Mouse (Mus musculus) liver, embryonic 12.5 days (tissue): ENCODE data around the gene Tead2. TPM values are rescaled to one million over a fixed set of nuclear protein-coding genes. Genes with fewer than 3 reads are reported as not detected.

Experiments used
- ATAC-seq: fragments of 200-750 bp; cut with Nextera tagmentation; 2 replicates; pipeline ENCODE4 v1.8.0; 2017; ENCODE audit warnings: moderate number of reproducible peaks, mild to moderate bottlenecking, moderate library complexity
- H3K27ac ChIP-seq: fragments of 300-500 bp; sonication (generic); 2 replicates; pipeline ENCODE4 v1.5.1; 2016; ENCODE audit warnings: mild to moderate bottlenecking
- H3K27me3 ChIP-seq: fragments of 300-500 bp; sonication (generic); replicated peaks from 2 replicates; pipeline ENCODE4 v1.6.1; 2016; ENCODE audit warnings: mild to moderate bottlenecking, moderate library complexity
- H3K36me3 ChIP-seq: fragments of 300-500 bp; sonication (generic); 2 replicates; pipeline ENCODE4 v1.6.1; 2016; ENCODE audit warnings: mild to moderate bottlenecking, moderate library complexity
- H3K4me1 ChIP-seq: fragments of 300-500 bp; sonication (generic); 2 replicates; pipeline ENCODE4 v1.6.1; 2016
- H3K4me2 ChIP-seq: fragments of 300-500 bp; sonication (generic); 2 replicates; pipeline ENCODE4 v1.6.1; 2016; ENCODE audit warnings: mild to moderate bottlenecking, moderate library complexity
- H3K4me3 ChIP-seq: fragments of 300-500 bp; sonication (generic); 2 replicates; pipeline ENCODE4 v1.5.1; 2016; ENCODE audit warnings: mild to moderate bottlenecking, moderate library complexity
- H3K9ac ChIP-seq: fragments of 300-500 bp; sonication (generic); 2 replicates; pipeline ENCODE4 v1.6.1; 2016; ENCODE audit warnings: mild to moderate bottlenecking, moderate library complexity
- H3K9me3 ChIP-seq: fragments of 300-500 bp; sonication (generic); replicated peaks from 2 replicates; pipeline ENCODE4 v1.6.1; 2016; ENCODE audit warnings: mild to moderate bottlenecking, moderate library complexity
- WGBS: fragments of 180-500 bp; shearing (Covaris S2); methylation state at CpG from one replicate; pipeline ENCODE4 v1.1.7; 2016; ENCODE audit not compliant: insufficient replicate concordance; 5-methylcytosine and 5-hydroxymethylcytosine counted together
- polyA plus RNA-seq: library from polyadenylated mRNA; unstranded; fragments of >200 nt; fragmentation: Nextera tagmentation; extraction: Ambion mirVana; gene quantifications from 2 replicates; pipeline ENCODE4 v1.2.1, GENCODE M21; 2016

Tead2 gene
- polyA plus RNA-seq, 1 experiment from 2014 or later: 23.6 TPM

GRCm38 (mm10) chr7:45231941-45232340 is 16.4 kb downstream of the Tead2 start:
- Histone ChIP-seq H3K27ac (no peak overlapping the region), H3K27me3 (peaks cover 7% of the 10 kb centered on the region; the same call in 1 of the 2 replicates), H3K9ac (no peak overlapping the region), H3K4me1 (peaks cover 36% of the 10 kb centered on the region), H3K9me3 (no peaks in the 10 kb centered on the region), H3K4me3 (no peak overlapping the region), H3K36me3 (peaks cover 27% of the 10 kb centered on the region), H3K4me2 (no peak overlapping the region)
- ATAC-seq: no peak
- WGBS: 80% methylated on average over 11 of the region's 11 CpGs

DNA sequence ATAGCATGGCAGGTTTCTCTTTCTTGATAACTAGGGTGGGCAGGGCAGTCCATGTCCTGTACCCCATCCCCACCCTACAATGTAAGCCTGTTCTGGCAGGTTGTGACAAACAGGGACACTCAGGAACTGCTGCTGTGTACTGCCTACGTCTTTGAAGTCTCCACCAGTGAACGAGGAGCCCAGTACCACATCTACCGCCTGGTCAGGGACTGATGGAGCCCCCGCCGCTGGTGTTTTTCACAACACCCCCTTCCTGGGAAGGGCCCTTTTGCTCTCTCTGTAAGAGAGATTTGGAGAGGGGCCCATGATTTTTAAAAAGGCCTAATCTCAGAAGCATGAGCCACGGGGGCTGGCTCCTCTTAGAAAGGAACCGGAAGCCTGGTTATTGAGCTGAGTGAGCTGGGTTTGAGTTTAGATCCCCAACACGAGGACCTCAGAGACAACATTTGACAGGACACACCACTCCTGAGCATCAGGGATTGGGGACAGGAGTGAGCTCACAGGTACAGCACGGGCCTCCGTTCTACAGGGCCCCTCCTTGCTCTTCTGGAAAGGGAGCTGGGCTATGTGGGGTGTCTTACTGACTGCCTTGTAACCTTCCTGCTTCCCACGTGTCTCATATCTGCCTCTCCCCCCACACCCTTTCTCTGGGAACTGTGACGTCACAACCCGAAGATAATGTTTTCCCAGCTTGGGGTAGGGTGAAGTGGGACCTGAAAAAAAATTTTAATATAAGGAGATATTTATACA is 17.3 kb downstream of the Tead2 start:
- H3K9me3 ChIP-seq: no peaks in the 10 kb centered on the region
- 0 out of 2 replicates have a peak, but pooled peaks have one; percentile 16 for ATAC-seq
- H3K4me3 ChIP-seq: no peak overlapping the region
- peaks cover 41% of the 10 kb centered on the region for H3K4me1 ChIP-seq
- H3K27ac ChIP-seq: no peak overlapping the region
- H3K36me3 ChIP-seq: peaks cover 27% of the 10 kb centered on the region
- no peak overlapping the region for H3K4me2 ChIP-seq
- peaks cover 7% of the 10 kb centered on the region; the same call in 1 of the 2 replicates for H3K27me3 ChIP-seq
- no peak overlapping the region for H3K9ac ChIP-seq
- WGBS: 52% methylated on average over 13 of the region's 13 CpGs

DNA sequence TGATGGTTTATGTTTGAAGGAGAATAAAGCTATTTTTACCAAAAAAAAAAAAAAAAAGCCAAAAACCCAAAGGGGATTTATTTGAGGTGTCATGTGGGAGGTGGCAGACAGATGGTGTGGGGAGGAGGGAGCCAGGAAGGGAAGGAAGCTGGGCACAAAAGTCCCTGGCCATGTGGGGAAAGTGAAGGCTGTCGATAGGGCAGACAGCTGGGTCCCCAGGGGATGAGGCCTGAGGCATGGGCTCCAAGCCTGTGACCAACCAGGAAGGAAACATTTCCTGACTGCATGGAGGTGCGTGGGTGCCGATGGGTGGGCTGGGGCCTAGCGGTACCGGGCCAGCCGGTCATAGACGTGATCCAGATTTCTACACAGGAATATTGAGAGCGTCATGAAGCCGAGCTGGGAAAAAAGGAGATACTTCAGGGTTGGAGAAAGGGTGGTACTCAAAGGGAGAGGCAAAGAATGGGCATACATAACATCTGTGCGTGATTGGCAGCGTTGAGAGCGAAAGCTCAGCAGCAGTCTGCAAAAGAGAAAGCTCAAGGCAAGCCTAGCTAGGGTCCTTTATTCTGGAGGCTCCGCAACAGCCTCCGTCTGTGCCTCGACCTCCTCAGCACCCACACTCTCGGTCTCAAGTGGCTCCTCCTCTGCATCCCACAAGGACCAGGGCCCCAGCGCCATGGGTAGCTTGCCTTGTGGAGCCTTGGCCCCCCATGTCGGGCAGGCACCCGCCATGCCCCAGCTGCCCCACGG is 18.2 kb downstream of the Tead2 start:
- H3K4me2 ChIP-seq: peak overlapping the region; percentile 59
- peaks cover 7% of the 10 kb centered on the region; the same call in 1 of the 2 replicates for H3K27me3 ChIP-seq
- peaks cover 50% of the 10 kb centered on the region for H3K4me1 ChIP-seq
- WGBS: 50% methylated on average over 20 of the region's 20 CpGs
- H3K4me3 ChIP-seq: peak overlapping the region; percentile 8; the same call in 1 of the 2 replicates
- peaks cover 19% of the 10 kb centered on the region for H3K36me3 ChIP-seq
- peak overlapping the region; percentile 45 for H3K9ac ChIP-seq
- no peak overlapping the region for H3K27ac ChIP-seq
- no peaks in the 10 kb centered on the region for H3K9me3 ChIP-seq
- ATAC-seq: no peak

GRCm38 (mm10) chr7:45234333-45234841 is 18.8 kb downstream of the Tead2 start:
- H3K9me3 ChIP-seq: no peaks in the 10 kb centered on the region
- WGBS: 47% methylated on average over 29 of the region's 29 CpGs
- H3K27ac ChIP-seq: no peak overlapping the region
- H3K4me1 ChIP-seq: peaks cover 56% of the 10 kb centered on the region
- peaks cover 7% of the 10 kb centered on the region; the same call in 1 of the 2 replicates for H3K27me3 ChIP-seq
- H3K36me3 ChIP-seq: peaks cover 15% of the 10 kb centered on the region
- no peak for ATAC-seq
- peak overlapping the region; percentile 8; the same call in 1 of the 2 replicates for H3K4me3 ChIP-seq
- H3K9ac ChIP-seq: peak overlapping the region; percentile 45
- H3K4me2 ChIP-seq: peak overlapping the region; percentile 59

DNA sequence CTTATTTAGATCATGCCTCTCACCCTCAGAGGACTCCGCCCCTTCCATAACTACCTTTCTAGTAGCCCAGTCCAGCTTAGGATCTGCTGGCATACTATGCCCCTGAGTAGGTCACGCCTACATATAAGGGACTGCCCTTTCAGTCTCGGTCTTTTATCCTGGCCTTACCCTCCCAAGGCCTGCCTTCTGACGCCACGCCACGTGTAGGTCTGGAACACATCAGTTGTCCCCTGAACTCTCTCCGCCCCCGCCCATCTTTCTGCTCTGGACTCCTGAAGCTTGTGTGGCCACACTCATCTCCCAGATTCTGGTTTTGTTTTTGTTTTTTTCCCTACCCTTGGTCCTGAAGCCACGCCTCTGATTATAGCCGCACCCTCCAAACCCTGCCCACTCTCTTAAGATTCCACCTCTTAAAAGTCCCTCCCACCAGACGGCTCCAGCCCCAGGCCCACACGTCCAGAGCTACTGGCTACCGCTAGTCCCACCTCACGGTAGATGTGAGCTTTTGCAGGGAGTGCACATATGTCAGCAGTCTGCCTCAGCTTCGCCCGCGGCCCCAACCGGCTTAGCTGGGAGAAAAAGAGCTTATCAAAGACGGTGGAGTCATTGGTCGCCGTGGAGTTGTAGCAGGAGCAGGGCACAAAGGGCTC is 19.5 kb downstream of the Tead2 start:
- peaks cover 63% of the 10 kb centered on the region for H3K4me1 ChIP-seq
- peaks cover 10% of the 10 kb centered on the region; the same call in 1 of the 2 replicates for H3K27me3 ChIP-seq
- 26% methylated on average over 21 of the region's 21 CpGs for WGBS
- H3K9ac ChIP-seq: no peak overlapping the region
- H3K4me2 ChIP-seq: peak overlapping the region; percentile 59
- peak overlapping the region; percentile 21; the same call in 1 of the 2 replicates for H3K4me3 ChIP-seq
- peak; percentile 38; the same call in 1 of the 2 replicates for ATAC-seq
- no peaks in the 10 kb centered on the region for H3K9me3 ChIP-seq
- peaks cover 15% of the 10 kb centered on the region for H3K36me3 ChIP-seq
- no peak overlapping the region for H3K27ac ChIP-seq

- 0 out of 2 replicates have a peak overlapping the region, but pooled peaks have one; percentile 21 for H3K4me3 ChIP-seq
- no peak overlapping the region for H3K27ac ChIP-seq
- peaks cover 12% of the 10 kb centered on the region; the same call in 1 of the 2 replicates for H3K27me3 ChIP-seq
- WGBS: 59% methylated on average over 17 of the region's 17 CpGs
- peaks cover 15% of the 10 kb centered on the region for H3K36me3 ChIP-seq
- no peak for ATAC-seq
- H3K9ac ChIP-seq: no peak overlapping the region
- no peaks in the 10 kb centered on the region for H3K9me3 ChIP-seq
- H3K4me1 ChIP-seq: peaks cover 69% of the 10 kb centered on the region
- H3K4me2 ChIP-seq: peak overlapping the region; percentile 59
These were observed 20.2 kb downstream of the Tead2 start for GRCm38 (mm10) chr7:45235656-45236180.

GRCm38 (mm10) chr7:45237747-45238699 is 22.5 kb downstream of the Tead2 start:
- Histone ChIP-seq H3K36me3 (no peaks in the 10 kb centered on the region; the same call in 1 of the 2 replicates), H3K4me1 (peaks cover 68% of the 10 kb centered on the region), H3K4me2 (peak overlapping the region; percentile 74), H3K4me3 (peak overlapping the region; percentile 52), H3K9ac (peak overlapping the region; percentile 54), H3K27ac (peak overlapping the region; percentile 65), H3K9me3 (no peaks in the 10 kb centered on the region), H3K27me3 (peaks cover 18% of the 10 kb centered on the region; the same call in 1 of the 2 replicates)
- ATAC-seq: no peak
- WGBS: 45% methylated on average over 17 of the region's 17 CpGs

DNA sequence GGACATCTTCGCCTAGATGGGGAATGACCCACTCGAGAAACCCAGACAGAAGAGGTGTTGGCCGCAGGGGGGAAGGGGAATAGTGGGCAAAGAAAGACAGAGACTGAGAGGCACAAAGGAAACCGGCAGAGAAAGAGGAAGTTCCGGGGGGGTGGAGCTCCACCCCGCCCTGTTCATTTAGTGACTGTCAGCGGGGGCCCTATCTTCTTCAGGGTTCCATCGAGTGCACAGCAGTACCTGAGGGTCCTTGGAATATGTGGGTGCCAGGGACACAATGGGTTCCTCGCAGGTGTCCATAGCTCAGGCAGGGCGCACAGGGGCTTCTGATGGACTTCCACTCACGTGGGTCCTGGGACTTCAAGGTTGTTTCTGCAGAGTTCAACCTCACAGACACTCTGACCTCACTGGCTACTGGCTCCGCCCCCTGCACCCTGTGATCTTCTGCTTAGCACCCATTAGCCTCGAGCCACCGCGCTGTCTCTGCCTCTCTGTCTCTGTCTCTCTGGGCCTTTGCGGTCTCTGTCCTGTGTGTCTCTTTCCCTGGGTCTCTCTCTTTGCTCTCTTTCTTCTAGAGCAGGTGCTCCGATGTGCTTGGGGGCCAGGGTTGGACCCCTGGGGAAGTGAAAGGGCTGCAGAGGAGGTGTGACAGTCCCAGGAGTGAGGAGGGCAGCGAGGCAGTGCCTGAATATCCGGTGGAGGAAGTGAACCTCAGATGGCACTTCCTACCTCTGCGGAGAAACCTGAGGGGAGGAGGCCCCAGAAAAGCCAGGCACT is 23.4 kb downstream of the Tead2 start, which contains the start of gene Cd37:
Cd37 (minus strand) TSS at position 393 of the 774 bp plus-strand sequence.
- peak within 1 kb of the TSS; percentile 54 for H3K9ac ChIP-seq
- H3K4me3 ChIP-seq: peak within 1 kb of the TSS; percentile 52
- H3K4me1 ChIP-seq: peaks cover 59% of the 10 kb centered on the region
- peak; percentile 75 for ATAC-seq
- no peaks in the 10 kb centered on the region for H3K36me3 ChIP-seq
- peak within 1 kb of the TSS; percentile 74 for H3K4me2 ChIP-seq
- WGBS: 9% methylated on average over 20 of the region's 20 CpGs
- no peaks in the 10 kb centered on the region for H3K9me3 ChIP-seq
- H3K27ac ChIP-seq: peak within 1 kb of the TSS; percentile 65
- peaks cover 18% of the 10 kb centered on the region; the same call in 1 of the 2 replicates for H3K27me3 ChIP-seq

GRCm38 (mm10) chr7:45240109-45240508 is 24.6 kb downstream of the Tead2 start:
- H3K4me2 ChIP-seq: no peak overlapping the region
- H3K36me3 ChIP-seq: no peaks in the 10 kb centered on the region
- no peak for ATAC-seq
- H3K4me1 ChIP-seq: peaks cover 47% of the 10 kb centered on the region
- H3K9me3 ChIP-seq: no peaks in the 10 kb centered on the region
- peaks cover 18% of the 10 kb centered on the region; the same call in 1 of the 2 replicates for H3K27me3 ChIP-seq
- H3K27ac ChIP-seq: no peak overlapping the region
- 62% methylated on average over 7 of the region's 7 CpGs for WGBS
- H3K4me3 ChIP-seq: no peak overlapping the region
- no peak overlapping the region for H3K9ac ChIP-seq
